Mouse (Mus musculus) forebrain, embryonic 15.5 days (tissue): ENCODE data around the gene Pstpip1. TPM values are rescaled to one million over a fixed set of nuclear protein-coding genes. Genes with fewer than 3 reads are reported as not detected.

Experiments used
- ATAC-seq: fragments of 200-750 bp; cut with Nextera tagmentation; replicated peaks from 2 replicates; pipeline ENCODE4 v1.8.0; 2017; ENCODE audit warnings: mild to moderate bottlenecking, moderate TSS enrichment, moderate library complexity
- H3K27ac ChIP-seq: fragments of 300-500 bp; sonication (generic); replicated peaks from 2 replicates; pipeline ENCODE4 v1.5.1; 2015; ENCODE audit warnings: mild to moderate bottlenecking, inconsistent platforms
- H3K27me3 ChIP-seq: fragments of 300-500 bp; sonication (generic); 2 replicates; pipeline ENCODE4 v1.6.1; 2015; ENCODE audit warnings: inconsistent platforms
- H3K36me3 ChIP-seq: fragments of 300-500 bp; sonication (generic); 2 replicates; pipeline ENCODE4 v1.6.1; 2015; ENCODE audit warnings: mild to moderate bottlenecking, inconsistent platforms
- H3K4me1 ChIP-seq: fragments of 300-500 bp; sonication (generic); 2 replicates; pipeline ENCODE4 v1.6.1; 2015; ENCODE audit warnings: inconsistent platforms
- H3K4me2 ChIP-seq: fragments of 300-500 bp; sonication (generic); replicated peaks from 2 replicates; pipeline ENCODE4 v1.6.1; 2015; ENCODE audit warnings: mild to moderate bottlenecking, inconsistent platforms
- H3K4me3 ChIP-seq: fragments of 300-500 bp; sonication (generic); 2 replicates; pipeline ENCODE4 v1.5.1; 2015; ENCODE audit warnings: mild to moderate bottlenecking, inconsistent platforms
- H3K9ac ChIP-seq: fragments of 300-500 bp; sonication (generic); replicated peaks from 2 replicates; pipeline ENCODE4 v1.6.1; 2015; ENCODE audit warnings: mild to moderate bottlenecking, inconsistent platforms
- H3K9me3 ChIP-seq: fragments of 300-500 bp; sonication (generic); 2 replicates; pipeline ENCODE4 v1.6.1; 2016; ENCODE audit warnings: inconsistent platforms
- WGBS: fragments of 180-500 bp; shearing (Covaris S2); methylation state at CpG from one replicate; pipeline ENCODE4 v1.1.7; 2015; ENCODE audit warnings: mixed read lengths; 5-methylcytosine and 5-hydroxymethylcytosine counted together
- polyA plus RNA-seq: library from polyadenylated mRNA; unstranded; fragments of >200 nt; fragmentation: Nextera tagmentation; extraction: Ambion mirVana; gene quantifications from 2 replicates; pipeline ENCODE4 v1.2.1, GENCODE M21; 2015

The Pstpip1 gene
- polyA plus RNA-seq, 1 experiment from 2014 or later, result 0.60 TPM

DNA sequence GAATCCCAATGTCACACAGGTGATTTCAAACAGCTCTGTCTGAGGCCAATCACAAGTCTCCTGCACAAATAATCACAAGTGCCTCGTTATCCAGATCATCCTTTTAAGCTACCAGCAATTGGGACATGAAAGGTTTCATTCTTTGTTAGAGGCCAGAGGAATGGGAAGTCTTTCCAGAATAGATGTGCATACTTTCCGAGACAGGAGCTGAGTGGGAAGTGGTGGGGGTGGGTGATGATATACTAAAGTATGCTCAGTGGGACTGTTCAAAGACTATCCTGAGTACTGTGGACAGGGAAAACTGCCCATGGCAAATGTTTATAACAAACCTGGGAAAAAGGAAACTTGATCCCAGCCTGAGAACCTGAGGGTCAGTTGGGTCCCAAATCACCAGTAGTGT lies 69.7 kb downstream of the Pstpip1 start:
- Histone ChIP-seq H3K4me2 (peak overlapping the region; percentile 59), H3K9ac (peak overlapping the region; percentile 97; the same call in 1 of the 2 replicates), H3K9me3 (no peaks in the 10 kb centered on the region), H3K4me1 (peaks cover 37% of the 10 kb centered on the region), H3K36me3 (no peaks in the 10 kb centered on the region), H3K27ac (no peak overlapping the region), H3K4me3 (peak overlapping the region; percentile 76), H3K27me3 (no peaks in the 10 kb centered on the region)
- ATAC-seq, result no peak
- WGBS, result 1% methylated on average over 2 of the region's 2 CpGs

DNA sequence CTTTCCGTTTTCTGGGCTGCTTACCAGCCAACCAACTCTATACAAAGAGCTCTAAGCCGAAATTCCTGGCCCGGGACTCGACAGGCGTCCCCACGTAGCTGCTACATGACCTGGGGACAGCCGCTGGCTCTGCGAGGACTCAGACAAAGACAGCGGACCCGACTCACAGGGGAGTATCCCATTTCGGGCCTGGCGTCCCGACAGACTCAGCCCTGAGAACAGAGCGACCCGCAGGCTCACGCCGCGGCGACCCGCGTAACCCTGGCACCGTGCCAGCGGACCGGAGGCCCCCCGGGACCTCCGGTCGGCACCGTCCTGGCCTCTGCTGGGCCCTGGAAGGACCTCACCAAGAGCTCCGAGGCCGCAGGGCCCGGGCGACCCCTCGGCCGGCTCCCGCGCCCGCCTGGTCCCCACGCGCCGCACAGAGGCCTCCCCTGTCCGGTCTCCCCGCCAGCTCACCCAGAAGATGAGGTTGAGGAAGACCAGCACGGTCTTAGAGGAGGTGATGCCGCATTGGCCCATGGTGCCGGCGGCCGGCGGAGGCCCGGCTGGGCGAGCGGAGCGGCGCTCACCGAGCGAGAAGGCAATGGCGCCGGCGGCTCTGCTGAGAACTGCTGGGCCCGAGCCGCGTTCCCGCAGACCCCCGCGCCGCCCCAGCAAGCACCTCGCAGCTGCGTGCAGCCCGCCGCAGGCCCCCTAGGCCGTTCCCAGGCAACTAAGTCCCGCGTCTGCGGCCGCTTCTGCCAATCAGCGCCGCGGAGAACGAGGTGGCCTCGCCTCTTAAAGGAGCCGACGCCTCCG lies 70.8 kb downstream of the Pstpip1 start:
- peak; percentile 99 for ATAC-seq
- Histone ChIP-seq H3K9ac (peak overlapping the region; percentile 97), H3K27ac (peak overlapping the region; percentile 95), H3K4me1 (peaks cover 37% of the 10 kb centered on the region), H3K27me3 (no peaks in the 10 kb centered on the region), H3K36me3 (no peaks in the 10 kb centered on the region), H3K4me2 (peak overlapping the region; percentile 59), H3K9me3 (no peaks in the 10 kb centered on the region), H3K4me3 (peak overlapping the region; percentile 76)
- WGBS, result under 1% methylated on average over 82 of the region's 82 CpGs

DNA sequence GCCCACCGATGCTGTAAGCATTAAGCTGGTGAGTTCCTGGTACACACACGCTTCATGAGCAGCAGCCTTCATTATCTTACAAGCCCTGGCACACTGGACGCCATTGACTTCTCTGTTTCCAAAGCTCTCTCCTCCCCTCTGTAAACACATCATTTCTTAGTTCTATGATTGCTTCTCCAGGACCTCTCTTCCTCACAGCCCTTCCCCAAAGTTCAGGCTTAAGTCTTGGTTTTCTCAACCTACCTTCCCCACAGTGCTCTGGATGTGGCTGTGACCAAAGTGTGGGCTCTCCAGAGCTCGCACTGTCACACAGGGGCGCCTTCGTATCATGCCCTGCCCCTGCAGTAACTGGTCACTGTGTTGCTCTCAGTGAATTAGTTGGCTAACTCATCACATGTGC lies 75.6 kb downstream of the Pstpip1 start, which contains the start of gene Tspan3:
Tspan3 (minus strand) TSS at position 101 of the 400 bp plus-strand sequence.
- Histone ChIP-seq H3K27me3 (no peaks in the 10 kb centered on the region), H3K27ac (no peak within 1 kb of the TSS), H3K9ac (no peak within 1 kb of the TSS), H3K4me1 (peaks cover 24% of the 10 kb centered on the region), H3K4me2 (no peak within 1 kb of the TSS), H3K4me3 (no peak within 1 kb of the TSS), H3K9me3 (no peaks in the 10 kb centered on the region), H3K36me3 (no peaks in the 10 kb centered on the region)
- WGBS, result 94% methylated on average over 6 of the region's 6 CpGs
- ATAC-seq, result no peak

DNA sequence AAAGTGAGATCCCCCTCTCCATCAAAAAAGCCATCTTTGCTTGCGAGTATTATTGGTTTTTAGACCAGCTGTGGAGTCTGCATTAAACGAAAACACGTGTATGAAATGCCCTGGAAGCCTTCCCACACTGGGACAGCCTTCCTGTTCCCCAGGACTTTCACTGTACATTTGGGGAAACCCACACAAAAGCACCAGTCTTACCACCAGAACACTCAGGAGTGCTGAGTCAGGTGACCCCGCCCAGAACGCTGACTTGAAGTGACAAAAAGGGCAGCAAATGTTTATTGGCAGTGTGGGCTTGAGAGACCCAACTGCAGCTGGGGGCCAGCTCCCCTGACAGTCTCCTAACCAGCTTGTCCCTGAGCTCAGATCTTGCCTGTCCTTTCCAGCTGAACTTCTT lies 76.4 kb downstream of the Pstpip1 start:
- no peak overlapping the region for H3K9ac ChIP-seq
- 60% methylated on average over 5 of the region's 5 CpGs for WGBS
- no peak overlapping the region for H3K27ac ChIP-seq
- no peak overlapping the region for H3K4me2 ChIP-seq
- H3K36me3 ChIP-seq, result no peaks in the 10 kb centered on the region
- H3K9me3 ChIP-seq, result no peaks in the 10 kb centered on the region
- peaks cover 22% of the 10 kb centered on the region for H3K4me1 ChIP-seq
- H3K4me3 ChIP-seq, result no peak overlapping the region
- ATAC-seq, result no peak
- no peaks in the 10 kb centered on the region for H3K27me3 ChIP-seq

DNA sequence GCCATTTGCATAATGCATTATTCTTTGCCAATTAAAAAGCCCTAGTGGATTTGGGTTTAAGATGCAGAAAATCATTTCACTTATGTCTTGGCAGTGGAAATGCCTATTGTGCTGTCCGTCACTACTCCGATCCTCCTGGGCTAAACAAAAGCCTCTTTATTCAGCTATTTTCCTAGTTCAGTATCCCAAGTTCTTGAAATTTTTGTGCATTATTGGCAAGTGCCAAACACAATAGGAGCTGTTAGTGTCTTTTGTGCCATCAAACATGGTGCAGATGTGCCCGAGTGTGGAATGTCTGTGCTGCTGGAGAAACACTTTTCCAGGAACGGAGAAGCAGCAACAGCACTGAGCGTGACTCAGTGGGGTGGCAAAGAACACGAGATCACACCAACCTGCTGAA lies 77.9 kb downstream of the Pstpip1 start:
- H3K4me3 ChIP-seq, result no peak overlapping the region
- WGBS, result 6% methylated on average over 6 of the region's 6 CpGs
- no peaks in the 10 kb centered on the region for H3K36me3 ChIP-seq
- H3K27ac ChIP-seq, result peak overlapping the region; percentile 43; the same call in 1 of the 2 replicates
- ATAC-seq, result peak; percentile 26; the same call in 1 of the 2 replicates
- H3K9me3 ChIP-seq, result no peaks in the 10 kb centered on the region
- H3K9ac ChIP-seq, result no peak overlapping the region
- H3K27me3 ChIP-seq, result no peaks in the 10 kb centered on the region
- peaks cover 15% of the 10 kb centered on the region for H3K4me1 ChIP-seq
- peak overlapping the region; percentile 23; the same call in 1 of the 2 replicates for H3K4me2 ChIP-seq

DNA sequence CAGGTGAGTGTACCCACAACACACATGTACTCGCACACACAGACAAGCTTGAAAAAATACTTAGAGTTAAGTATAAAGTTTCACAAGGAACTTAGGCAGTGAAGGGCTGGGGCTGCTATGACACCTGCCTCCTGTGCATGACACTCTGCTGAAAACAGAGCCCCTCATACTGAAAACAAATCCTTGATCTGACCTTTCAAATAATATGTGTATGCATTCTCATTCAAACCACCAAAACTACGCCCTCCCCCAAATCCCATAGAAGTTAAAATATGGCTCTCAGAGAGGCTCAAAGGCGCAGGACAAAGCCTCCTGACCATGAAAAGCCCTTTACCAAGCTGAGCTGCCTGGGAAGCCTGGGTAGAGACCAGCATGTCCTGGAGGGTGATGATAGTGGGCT lies 85.6 kb downstream of the Pstpip1 start:
- no peak overlapping the region for H3K9ac ChIP-seq
- no peak overlapping the region for H3K27ac ChIP-seq
- H3K4me1 ChIP-seq, result peaks cover 6% of the 10 kb centered on the region; the same call in 1 of the 2 replicates
- H3K36me3 ChIP-seq, result no peaks in the 10 kb centered on the region
- H3K4me2 ChIP-seq, result no peak overlapping the region
- H3K4me3 ChIP-seq, result no peak overlapping the region
- no peaks in the 10 kb centered on the region for H3K27me3 ChIP-seq
- no peak for ATAC-seq
- 89% methylated on average over 3 of the region's 3 CpGs for WGBS
- H3K9me3 ChIP-seq, result no peaks in the 10 kb centered on the region

DNA sequence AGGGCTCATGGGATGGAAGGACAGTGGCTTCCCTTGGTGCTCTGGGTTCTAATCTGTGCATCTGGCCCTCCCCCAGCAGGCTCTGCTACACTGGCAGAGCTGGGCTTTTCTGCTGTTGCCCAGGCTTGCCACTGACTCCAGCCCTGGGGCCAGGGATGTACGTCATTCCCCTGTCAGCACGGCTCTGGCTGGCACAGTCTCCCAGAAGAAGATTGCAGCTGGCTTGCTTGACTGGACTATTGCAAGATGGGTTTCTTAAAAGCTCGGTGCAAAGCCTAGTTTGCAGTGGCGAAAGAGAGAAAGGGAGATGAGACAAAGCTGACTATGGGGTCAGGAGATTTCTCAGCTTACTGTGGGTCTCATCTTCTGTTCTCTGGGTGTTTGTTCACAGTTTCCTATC lies 87.6 kb downstream of the Pstpip1 start:
- no peaks in the 10 kb centered on the region for H3K9me3 ChIP-seq
- H3K36me3 ChIP-seq, result no peaks in the 10 kb centered on the region
- peaks cover 13% of the 10 kb centered on the region for H3K4me1 ChIP-seq
- no peak overlapping the region for H3K27ac ChIP-seq
- WGBS, result 89% methylated on average over 4 of the region's 4 CpGs
- no peak overlapping the region for H3K4me3 ChIP-seq
- no peaks in the 10 kb centered on the region for H3K27me3 ChIP-seq
- H3K9ac ChIP-seq, result no peak overlapping the region
- no peak for ATAC-seq
- no peak overlapping the region for H3K4me2 ChIP-seq

Other genes with a start within 250 kb of the Pstpip1 start
- 31.9 and 34.6 TPM in 2 replicates for gene Scaper, start 151.8 kb upstream of the Pstpip1 start, polyA plus RNA-seq
- not detected in 2 replicates for gene 4930563M21Rik, start 79.4 kb upstream of the Pstpip1 start, polyA plus RNA-seq
- gene Rcn2, start 48.1 kb upstream of the Pstpip1 start, polyA plus RNA-seq, result 274 and 297 TPM in 2 replicates
- gene Tspan3, start 75.5 kb downstream of the Pstpip1 start, polyA plus RNA-seq, result 511 and 552 TPM in 2 replicates